Mouse (Mus musculus): ENCODE data around the gene Itga5.

Gene Itga5

DNA sequence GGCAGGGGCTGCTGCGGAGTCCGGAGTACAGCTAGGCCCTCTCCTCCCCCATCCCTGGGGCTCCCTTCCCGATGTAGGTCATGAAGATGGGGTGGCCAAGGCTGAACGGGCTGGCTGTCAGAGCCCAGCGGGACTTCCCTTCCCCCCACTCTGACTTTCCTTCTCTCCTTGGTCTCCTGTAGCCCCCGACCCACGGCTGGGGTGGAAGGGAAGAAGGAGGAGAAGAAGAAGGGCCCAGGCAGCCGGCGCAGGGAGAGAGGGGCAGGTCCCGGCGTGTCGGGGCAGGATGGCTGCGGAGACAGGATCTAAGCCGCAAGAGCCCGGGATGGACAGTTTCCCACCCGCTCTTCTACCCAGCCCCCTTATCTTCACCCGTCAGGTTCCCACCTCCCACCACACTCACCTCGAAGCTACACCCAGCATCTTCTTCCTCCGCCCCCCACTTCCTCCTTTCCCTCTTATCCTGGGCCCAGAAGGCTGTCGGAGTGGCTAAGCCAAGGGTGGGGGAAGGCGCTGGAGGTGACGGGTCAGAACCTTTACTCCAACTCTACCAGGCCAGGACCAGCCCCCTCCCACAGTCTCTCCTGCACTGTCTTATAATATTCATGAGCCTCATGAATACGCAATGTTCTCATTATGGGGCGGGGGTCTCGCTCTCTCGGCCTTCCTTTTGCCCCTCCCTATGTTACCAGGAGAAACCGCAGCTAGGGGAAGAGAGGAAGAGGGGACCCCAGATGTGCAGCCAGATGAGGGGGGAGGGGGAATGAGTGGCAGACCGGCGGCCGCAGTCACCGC lies 27.2 kb downstream of the Itga5 start:
- Histone ChIP-seq H3K9me3 (ENCODE audit: low read length) (no peaks in the 10 kb centered on the region), H3K36me3 (ENCODE audit: insufficient read depth, low read length) (peaks cover 11% of the 10 kb centered on the region), H3K4me3 (replicated peaks; ENCODE audit: low read length) (peak overlapping the region; percentile 87), H3K27me3 (ENCODE audit: insufficient read depth, low read length) (peaks cover 31% of the 10 kb centered on the region), H3K4me1 (replicated peaks; ENCODE audit: low read depth, low read length) (peaks cover 97% of the 10 kb centered on the region)
- TF ChIP-seq NANOG (IDR thresholded peaks at IDR 0.05; ENCODE audit: borderline replicate concordance, low read length) (no peak), CTCF (conservative IDR thresholded peaks at IDR 0.05; ENCODE audit: low read length) (no peak), POU5F1 (IDR thresholded peaks at IDR 0.05; ENCODE audit: borderline replicate concordance, low read length) (no peak)

DNA sequence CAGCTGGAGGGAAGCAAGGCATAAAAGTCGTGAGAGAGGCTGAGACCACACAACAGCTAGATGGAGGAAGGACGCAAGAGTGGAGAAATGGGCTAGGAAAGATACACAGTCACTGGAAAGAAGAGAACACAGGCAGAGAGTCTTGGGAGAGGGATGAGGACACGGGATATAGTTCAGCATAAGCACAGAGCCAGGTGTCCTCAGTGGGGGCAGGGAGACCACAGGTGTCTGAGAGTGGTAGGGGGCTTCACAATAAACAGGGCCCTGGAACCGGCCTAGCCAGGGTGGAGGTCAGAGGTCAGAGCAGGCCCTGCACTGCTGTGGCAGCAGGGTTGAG lies 27.8 kb downstream of the Itga5 start:
- Histone ChIP-seq H3K4me1 (replicated peaks; ENCODE audit: low read depth, low read length) (peaks cover 97% of the 10 kb centered on the region), H3K36me3 (ENCODE audit: insufficient read depth, low read length) (peaks cover 5% of the 10 kb centered on the region), H3K4me3 (replicated peaks; ENCODE audit: low read length) (peak overlapping the region; percentile 87), H3K9me3 (ENCODE audit: low read length) (no peaks in the 10 kb centered on the region), H3K27me3 (ENCODE audit: insufficient read depth, low read length) (peaks cover 31% of the 10 kb centered on the region)
- TF ChIP-seq CTCF (conservative IDR thresholded peaks at IDR 0.05; ENCODE audit: low read length): no peak
- no peak for TF ChIP-seq POU5F1 (IDR thresholded peaks at IDR 0.05; ENCODE audit: borderline replicate concordance, low read length)
- TF ChIP-seq NANOG (IDR thresholded peaks at IDR 0.05; ENCODE audit: borderline replicate concordance, low read length): no peak

DNA sequence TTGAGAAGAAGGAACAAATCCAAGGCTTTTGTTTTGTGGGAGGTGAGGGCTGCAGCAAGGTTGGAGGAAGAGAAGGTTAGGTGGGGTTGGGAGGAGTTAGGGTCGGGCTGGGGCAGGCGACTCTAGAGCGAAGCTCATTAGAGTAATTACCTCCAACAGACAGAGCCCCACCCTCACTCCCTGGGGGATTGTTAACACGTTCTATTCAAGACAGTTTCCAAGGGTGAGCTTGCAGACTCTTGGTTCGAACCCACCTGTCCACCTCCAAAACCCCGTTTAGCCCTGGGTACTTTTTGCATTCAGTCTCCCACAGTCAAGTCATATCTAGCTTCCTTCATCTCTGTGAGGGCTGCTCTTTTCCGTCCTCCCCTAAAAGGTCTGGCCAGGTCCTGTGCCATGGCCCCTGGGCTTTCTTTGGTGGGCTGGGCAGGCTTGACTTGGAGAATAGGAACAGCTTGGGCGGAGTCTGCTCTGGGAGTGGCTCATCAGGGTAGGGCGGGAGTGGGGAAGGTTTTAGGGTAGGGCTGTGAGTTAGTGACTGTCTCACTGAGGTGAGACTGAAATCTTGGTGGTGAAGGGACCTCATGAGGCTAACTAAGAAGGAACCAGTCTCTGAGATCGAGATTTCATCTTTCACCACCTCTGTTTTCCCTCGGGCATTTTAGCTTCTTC lies 29.4 kb downstream of the Itga5 start:
- H3K9me3 ChIP-seq (ENCODE audit: low read length): no peaks in the 10 kb centered on the region

DNA sequence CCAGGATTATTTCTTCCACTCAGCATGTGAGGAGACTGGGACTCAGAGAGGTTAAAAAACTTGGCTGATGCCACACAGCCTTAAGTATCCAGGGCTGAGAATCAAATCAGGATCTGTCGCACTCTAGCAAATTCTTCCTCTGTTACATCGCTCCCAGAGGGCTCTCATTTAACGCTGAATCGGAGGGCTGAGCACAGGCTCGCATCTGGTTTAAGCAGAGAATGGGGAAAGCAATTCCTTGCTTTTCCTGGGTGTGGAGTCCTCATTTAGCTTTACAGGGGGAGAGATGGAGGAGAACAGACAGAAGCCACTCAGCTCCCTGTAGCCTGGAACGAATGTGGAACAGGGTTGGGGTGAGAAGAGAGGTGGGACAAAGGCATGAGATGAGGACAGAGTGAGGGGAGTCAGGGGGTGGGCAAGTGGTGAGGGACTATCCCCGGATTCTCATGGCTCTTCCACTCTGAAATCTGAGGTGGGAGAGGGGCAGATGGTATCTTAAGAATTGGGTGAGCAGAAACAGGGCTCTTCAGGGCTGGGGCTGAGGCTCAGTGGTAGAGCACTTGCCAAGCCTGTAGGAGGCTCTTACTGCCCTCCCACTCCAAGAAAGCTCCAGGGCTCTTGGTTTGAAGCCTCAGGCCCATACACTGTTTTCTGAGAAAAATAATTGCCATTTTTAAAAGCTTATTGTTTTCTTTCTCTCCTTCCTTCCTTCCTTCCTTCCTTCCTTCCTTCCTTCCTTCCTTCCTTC lies 30.9 kb downstream of the Itga5 start:
- H3K27me3 ChIP-seq (ENCODE audit: insufficient read depth, low read length): peaks cover 24% of the 10 kb centered on the region
- H3K9me3 ChIP-seq (ENCODE audit: low read length): no peaks in the 10 kb centered on the region
- 0 out of 2 replicates have a peak, but pooled peaks cover 4% of the 10 kb centered on the region for H3K36me3 ChIP-seq (ENCODE audit: insufficient read depth, low read length)
- TF ChIP-seq CTCF (conservative IDR thresholded peaks at IDR 0.05; ENCODE audit: low read length) (no peak), NANOG (IDR thresholded peaks at IDR 0.05; ENCODE audit: borderline replicate concordance, low read length) (no peak), POU5F1 (IDR thresholded peaks at IDR 0.05; ENCODE audit: borderline replicate concordance, low read length) (no peak)
- H3K4me1 ChIP-seq (replicated peaks; ENCODE audit: low read depth, low read length): peaks cover 90% of the 10 kb centered on the region
- H3K4me3 ChIP-seq (replicated peaks; ENCODE audit: low read length): 0 out of 2 replicates have a peak overlapping the region, but pooled peaks have one; percentile 41

More for the DNA sequence above, 29.4 kb downstream of the Itga5 start:
- Histone ChIP-seq H3K27me3 (ENCODE audit: insufficient read depth, low read length) (peaks cover 31% of the 10 kb centered on the region), H3K4me1 (replicated peaks; ENCODE audit: low read depth, low read length) (peaks cover 97% of the 10 kb centered on the region), H3K4me3 (replicated peaks; ENCODE audit: low read length) (peak overlapping the region; percentile 87), H3K36me3 (ENCODE audit: insufficient read depth, low read length) (no peaks in the 10 kb centered on the region)
- TF ChIP-seq NANOG (IDR thresholded peaks at IDR 0.05; ENCODE audit: borderline replicate concordance, low read length): no peak
- TF ChIP-seq CTCF (conservative IDR thresholded peaks at IDR 0.05; ENCODE audit: low read length): no peak
- TF ChIP-seq POU5F1 (IDR thresholded peaks at IDR 0.05; ENCODE audit: borderline replicate concordance, low read length): no peak

DNA sequence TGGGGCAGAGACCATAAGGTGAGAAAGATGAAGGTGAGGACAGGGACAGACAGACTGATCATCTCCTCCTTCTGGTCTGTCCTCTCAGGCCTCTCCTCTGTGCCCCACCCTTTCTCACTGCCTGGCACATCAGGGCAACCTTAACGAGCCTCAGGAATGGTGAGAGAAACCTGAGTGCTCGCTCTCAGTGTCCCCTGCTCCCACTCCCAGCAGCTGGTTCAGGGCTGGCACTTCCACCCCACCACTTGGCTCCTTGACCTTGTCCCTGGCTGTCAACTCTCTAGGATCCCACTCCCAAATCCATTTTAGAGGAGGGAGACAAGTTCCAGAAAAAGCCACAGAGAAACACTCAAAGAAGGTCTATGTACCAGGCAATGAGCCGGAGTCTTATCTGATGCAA lies 31.5 kb downstream of the Itga5 start:
- Histone ChIP-seq H3K9me3 (ENCODE audit: low read length) (no peaks in the 10 kb centered on the region), H3K36me3 (ENCODE audit: insufficient read depth, low read length) (0 out of 2 replicates have a peak, but pooled peaks cover 4% of the 10 kb centered on the region), H3K4me1 (replicated peaks; ENCODE audit: low read depth, low read length) (peaks cover 84% of the 10 kb centered on the region), H3K27me3 (ENCODE audit: insufficient read depth, low read length) (peaks cover 20% of the 10 kb centered on the region), H3K4me3 (replicated peaks; ENCODE audit: low read length) (no peak overlapping the region)
- TF ChIP-seq NANOG (IDR thresholded peaks at IDR 0.05; ENCODE audit: borderline replicate concordance, low read length): no peak
- no peak for TF ChIP-seq CTCF (conservative IDR thresholded peaks at IDR 0.05; ENCODE audit: low read length)
- no peak for TF ChIP-seq POU5F1 (IDR thresholded peaks at IDR 0.05; ENCODE audit: borderline replicate concordance, low read length)

DNA sequence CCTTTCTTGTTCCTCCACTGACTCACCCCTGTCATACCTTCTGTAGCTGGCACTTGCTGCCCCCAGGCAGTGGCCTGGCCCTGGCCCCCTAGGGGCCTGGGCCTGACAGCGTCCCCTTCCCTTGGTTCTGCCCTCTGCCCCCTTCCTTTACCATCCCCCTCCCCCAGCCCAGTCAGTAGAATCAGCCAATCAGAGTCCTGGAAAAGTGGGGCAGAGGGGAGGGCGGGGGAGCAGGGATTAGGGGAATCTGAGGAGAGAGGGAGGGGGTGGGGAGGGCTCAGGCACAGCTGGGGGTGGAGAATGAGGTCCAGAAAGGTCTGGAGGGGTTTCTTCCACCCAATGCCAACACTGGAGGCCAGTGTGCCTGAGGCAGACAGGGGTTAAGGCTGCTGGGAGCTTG lies 32.4 kb downstream of the Itga5 start:
- no peak for TF ChIP-seq NANOG (IDR thresholded peaks at IDR 0.05; ENCODE audit: borderline replicate concordance, low read length)
- TF ChIP-seq CTCF (conservative IDR thresholded peaks at IDR 0.05; ENCODE audit: low read length): no peak
- TF ChIP-seq POU5F1 (IDR thresholded peaks at IDR 0.05; ENCODE audit: borderline replicate concordance, low read length): no peak
- H3K4me1 ChIP-seq (replicated peaks; ENCODE audit: low read depth, low read length): peaks cover 78% of the 10 kb centered on the region
- H3K9me3 ChIP-seq (ENCODE audit: low read length): no peaks in the 10 kb centered on the region
- H3K4me3 ChIP-seq (replicated peaks; ENCODE audit: low read length): 0 out of 2 replicates have a peak overlapping the region, but pooled peaks have one; percentile 6
- H3K36me3 ChIP-seq (ENCODE audit: insufficient read depth, low read length): 0 out of 2 replicates have a peak, but pooled peaks cover 4% of the 10 kb centered on the region
- peaks cover 17% of the 10 kb centered on the region for H3K27me3 ChIP-seq (ENCODE audit: insufficient read depth, low read length)

DNA sequence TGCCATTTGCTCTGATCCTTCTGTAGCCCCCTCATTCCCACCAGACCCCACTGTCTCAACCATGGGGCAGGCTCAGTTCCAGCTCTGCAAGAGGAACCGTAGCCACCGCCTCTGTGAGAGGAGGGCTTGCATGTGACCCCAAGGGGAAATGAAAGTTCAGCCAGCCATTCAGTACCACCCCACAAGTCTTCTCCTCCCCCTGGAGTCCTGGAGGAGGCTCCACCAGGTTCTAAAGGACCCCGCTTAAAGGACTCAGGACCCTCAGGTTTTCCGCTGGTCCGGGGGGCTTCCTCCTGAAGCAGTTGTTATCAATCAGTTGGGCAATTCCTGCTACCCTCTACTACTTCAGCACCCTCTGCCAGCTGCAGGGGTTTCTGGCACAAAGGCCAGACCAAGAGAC lies 32.8 kb downstream of the Itga5 start:
- peaks cover 12% of the 10 kb centered on the region for H3K27me3 ChIP-seq (ENCODE audit: insufficient read depth, low read length)
- peaks cover 74% of the 10 kb centered on the region for H3K4me1 ChIP-seq (replicated peaks; ENCODE audit: low read depth, low read length)
- 0 out of 2 replicates have a peak, but pooled peaks cover 4% of the 10 kb centered on the region for H3K36me3 ChIP-seq (ENCODE audit: insufficient read depth, low read length)
- H3K4me3 ChIP-seq (replicated peaks; ENCODE audit: low read length): peak overlapping the region; percentile 27; the same call in 1 of the 2 replicates
- no peak for TF ChIP-seq NANOG (IDR thresholded peaks at IDR 0.05; ENCODE audit: borderline replicate concordance, low read length)
- no peak for TF ChIP-seq POU5F1 (IDR thresholded peaks at IDR 0.05; ENCODE audit: borderline replicate concordance, low read length)
- no peak for TF ChIP-seq CTCF (conservative IDR thresholded peaks at IDR 0.05; ENCODE audit: low read length)
- H3K9me3 ChIP-seq (ENCODE audit: low read length): no peaks in the 10 kb centered on the region

Measured in E14TG2a.4 (cell line).